Mouse (Mus musculus): ENCODE measurements around the gene Letmd1. TPM values are rescaled to one million over a fixed set of nuclear protein-coding genes. Genes with fewer than 3 reads are reported as not detected.
"Not testable (repeated sequence)": the region's sequence is repeated elsewhere in the genome, so short reads cannot be mapped to it uniquely, and the experiment has no call there.

Gene Letmd1
- 56.7 and 62.5 TPM in 2 replicates for polyA plus RNA-seq (2014; fragmentation: Nextera tagmentation; extraction: Ambion mirVana)

DNA sequence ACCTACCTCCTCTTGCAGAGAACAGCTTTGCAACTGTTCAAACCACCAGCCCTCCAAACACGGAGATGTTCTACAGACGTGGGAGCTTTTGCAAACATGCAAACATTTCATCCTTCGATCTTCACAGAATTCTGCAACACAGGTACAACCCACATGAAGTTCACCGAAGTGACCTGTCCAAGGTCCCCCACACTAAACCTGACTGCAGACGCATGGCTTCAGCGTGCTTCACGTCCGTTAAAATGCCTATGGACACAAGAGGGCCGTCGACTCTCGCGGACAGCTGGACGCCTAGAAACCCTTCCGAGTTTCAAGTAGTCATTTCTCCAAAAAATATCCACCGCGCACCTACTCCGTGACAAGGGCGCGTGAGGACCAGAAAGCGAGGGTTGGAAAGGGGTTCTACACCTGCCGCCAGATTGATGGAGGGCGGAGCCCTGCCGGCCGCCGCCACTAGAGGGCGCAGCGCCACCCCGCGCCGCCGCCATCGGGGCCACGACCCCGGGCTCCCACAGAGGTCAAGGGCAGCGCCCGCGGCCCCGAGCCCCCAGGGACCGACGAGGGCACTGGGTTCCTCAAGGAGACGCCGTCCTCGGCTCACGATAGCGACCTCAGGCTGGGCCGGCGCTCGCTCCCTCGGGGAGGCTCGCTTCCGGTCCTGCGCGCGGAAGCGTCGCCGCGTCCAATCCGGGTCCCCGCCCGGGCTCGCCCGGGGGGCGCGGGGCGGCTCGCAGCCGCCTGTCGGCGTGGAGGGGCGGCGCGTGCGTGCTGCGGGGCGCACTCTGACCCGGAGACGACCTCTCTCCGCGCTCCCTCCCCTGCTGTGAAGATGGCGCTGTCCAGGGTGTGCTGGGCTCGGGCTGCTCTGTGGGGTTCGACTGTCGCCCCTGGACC lies at the start of gene Letmd1:
Letmd1 (plus strand) TSS at position 729 of the 894 bp plus-strand sequence.
- Histone ChIP-seq H3K4me3 (ENCODE audit: low read depth, low read length) (peak within 1 kb of the TSS; percentile 78), H3K4me1 (ENCODE audit: control insufficient read depth, insufficient read depth, low read length) (peaks cover 20% of the 10 kb centered on the region), H3K9me3 (ENCODE audit: control insufficient read depth, low read length) (no peaks in the 10 kb centered on the region), H3K9ac (replicated peaks; ENCODE audit: low read depth, low read length) (peak within 1 kb of the TSS; percentile 70), H3K27me3 (ENCODE audit: control insufficient read depth, insufficient read depth, low read length) (no peaks in the 10 kb centered on the region), H3K36me3 (ENCODE audit: control insufficient read depth, insufficient read depth, low read length) (peaks cover 14% of the 10 kb centered on the region), H3K4me2 (ENCODE audit: low read depth, low read length) (peak within 1 kb of the TSS; percentile 94), H3K27ac (ENCODE audit: low read depth, low read length) (peak within 1 kb of the TSS; percentile 81)
- 2% methylated on average over 78 of the region's 84 CpGs for WGBS
- peak; percentile 95 for ATAC-seq (ENCODE audit: low read depth)

DNA sequence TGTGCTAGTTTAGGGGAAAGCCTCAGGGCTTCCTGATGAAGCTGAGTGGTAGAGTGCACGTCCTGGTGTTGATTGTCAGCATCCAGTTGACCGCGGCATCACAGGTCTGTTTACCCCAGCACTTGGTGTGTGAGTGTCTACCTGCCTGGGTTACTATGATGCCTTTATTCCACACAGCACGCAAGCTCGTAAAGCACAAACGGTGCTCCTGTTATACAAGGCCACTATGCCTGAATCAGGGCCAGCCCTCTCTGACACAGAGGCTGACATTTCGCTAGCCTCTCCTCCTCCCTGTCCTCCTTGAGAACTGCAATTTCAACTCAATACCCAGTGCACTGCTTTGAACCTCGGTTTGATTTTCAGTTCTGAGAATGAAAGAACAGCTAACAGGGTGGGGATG lies 49.5 kb upstream of the Letmd1 start:
- no peak overlapping the region for H3K4me3 ChIP-seq (ENCODE audit: low read depth, low read length)
- peaks cover 17% of the 10 kb centered on the region for H3K4me1 ChIP-seq (ENCODE audit: control insufficient read depth, insufficient read depth, low read length)
- ATAC-seq (ENCODE audit: low read depth) = no peak
- peaks cover 2% of the 10 kb centered on the region; the same call in 1 of the 2 replicates for H3K27me3 ChIP-seq (ENCODE audit: control insufficient read depth, insufficient read depth, low read length)
- WGBS = 68% methylated on average over 8 of the region's 8 CpGs
- H3K27ac ChIP-seq (ENCODE audit: low read depth, low read length) = no peak overlapping the region
- no peak overlapping the region for H3K4me2 ChIP-seq (ENCODE audit: low read depth, low read length)
- H3K9ac ChIP-seq (replicated peaks; ENCODE audit: low read depth, low read length) = no peak overlapping the region
- no peaks in the 10 kb centered on the region for H3K36me3 ChIP-seq (ENCODE audit: control insufficient read depth, insufficient read depth, low read length)
- no peaks in the 10 kb centered on the region for H3K9me3 ChIP-seq (ENCODE audit: control insufficient read depth, low read length)

DNA sequence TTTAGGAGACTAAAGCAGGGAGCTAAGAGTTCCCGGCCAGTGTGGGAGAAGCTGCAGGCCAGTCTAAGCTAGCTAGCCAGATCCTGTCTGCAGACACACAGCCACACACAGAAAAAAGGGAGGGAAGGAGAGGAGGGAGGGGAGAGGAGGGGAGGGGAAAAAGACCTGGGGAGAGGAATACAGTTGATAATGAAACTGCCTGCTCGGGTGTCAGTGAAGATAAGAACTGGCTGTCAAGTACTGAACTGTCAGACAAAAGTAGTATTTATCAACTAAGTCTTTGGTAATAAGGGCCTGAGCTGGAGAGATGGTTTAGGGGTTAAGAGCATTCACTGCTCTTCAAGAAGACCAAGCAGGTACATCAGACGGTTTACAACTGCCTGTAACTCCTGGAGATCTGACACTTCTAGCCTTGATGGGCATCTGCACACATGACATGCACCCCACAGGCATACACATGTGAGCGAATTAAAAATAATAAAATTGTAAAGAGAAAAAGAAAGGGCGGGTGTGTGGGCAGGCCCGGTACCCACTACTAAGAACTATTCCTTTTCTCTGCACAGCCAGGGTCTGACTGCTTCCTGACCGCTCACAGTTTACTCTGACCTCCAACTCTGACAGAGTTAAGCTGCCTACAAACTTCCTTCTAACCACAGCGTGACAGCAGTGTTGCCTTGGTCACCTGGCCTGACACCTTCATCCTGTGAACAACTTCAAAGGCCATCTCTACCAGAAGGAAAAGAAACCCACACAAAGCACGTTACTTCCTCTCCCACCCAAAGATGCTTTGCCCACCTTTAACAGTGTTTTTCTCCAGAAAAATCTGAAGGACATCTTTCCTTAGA lies 48.7 kb upstream of the Letmd1 start:
- Histone ChIP-seq H3K36me3 (ENCODE audit: control insufficient read depth, insufficient read depth, low read length) (no peaks in the 10 kb centered on the region), H3K9me3 (ENCODE audit: control insufficient read depth, low read length) (no peaks in the 10 kb centered on the region), H3K4me2 (ENCODE audit: low read depth, low read length) (no peak overlapping the region), H3K27ac (ENCODE audit: low read depth, low read length) (no peak overlapping the region), H3K4me3 (ENCODE audit: low read depth, low read length) (no peak overlapping the region), H3K27me3 (ENCODE audit: control insufficient read depth, insufficient read depth, low read length) (peaks cover 7% of the 10 kb centered on the region), H3K9ac (replicated peaks; ENCODE audit: low read depth, low read length) (no peak overlapping the region), H3K4me1 (ENCODE audit: control insufficient read depth, insufficient read depth, low read length) (peaks cover 17% of the 10 kb centered on the region)
- no peak for ATAC-seq (ENCODE audit: low read depth)
- 65% methylated on average over 9 of the region's 9 CpGs for WGBS

DNA sequence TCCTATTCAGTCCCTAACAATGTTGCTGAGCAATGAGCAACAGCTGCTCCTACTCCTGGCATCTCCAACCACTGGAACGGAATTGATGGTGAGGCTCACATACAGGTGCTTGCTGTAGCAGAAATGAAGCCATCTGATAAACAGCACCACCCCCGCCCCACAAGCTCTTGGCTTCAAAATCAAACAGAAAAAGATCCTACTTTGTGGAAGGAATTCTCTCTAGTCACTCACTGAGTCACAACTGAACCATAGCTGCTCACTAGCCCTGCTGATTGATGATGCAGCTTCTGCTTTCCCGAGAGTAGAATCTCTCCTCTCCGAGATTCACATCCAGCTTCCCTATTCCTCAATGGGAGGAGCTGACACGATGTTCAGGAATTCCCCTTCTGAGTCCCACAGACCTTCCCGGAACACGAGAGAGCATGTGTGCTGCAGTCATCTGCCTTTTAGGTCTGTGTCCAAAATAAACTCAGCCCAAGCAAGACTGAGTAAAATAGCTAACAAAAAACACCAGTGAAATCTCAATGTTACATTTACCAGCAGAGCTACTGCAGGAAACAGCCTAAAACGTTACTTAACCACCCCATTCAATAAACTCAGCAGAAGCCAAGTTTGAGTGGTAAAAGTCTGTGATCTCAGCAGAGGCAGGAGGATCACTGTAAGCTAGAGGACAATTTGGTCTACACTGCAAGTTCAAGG lies 47.6 kb upstream of the Letmd1 start:
- H3K4me1 ChIP-seq (ENCODE audit: control insufficient read depth, insufficient read depth, low read length) = peaks cover 17% of the 10 kb centered on the region
- peak overlapping the region; percentile 21; the same call in 1 of the 2 replicates for H3K9ac ChIP-seq (replicated peaks; ENCODE audit: low read depth, low read length)
- H3K4me2 ChIP-seq (ENCODE audit: low read depth, low read length) = peak overlapping the region; percentile 78
- 47% methylated on average over 8 of the region's 8 CpGs for WGBS
- peak overlapping the region; percentile 96; the same call in 1 of the 2 replicates for H3K4me3 ChIP-seq (ENCODE audit: low read depth, low read length)
- no peak overlapping the region for H3K27ac ChIP-seq (ENCODE audit: low read depth, low read length)
- peaks cover 10% of the 10 kb centered on the region for H3K27me3 ChIP-seq (ENCODE audit: control insufficient read depth, insufficient read depth, low read length)
- no peak for ATAC-seq (ENCODE audit: low read depth)
- no peaks in the 10 kb centered on the region for H3K36me3 ChIP-seq (ENCODE audit: control insufficient read depth, insufficient read depth, low read length)
- no peaks in the 10 kb centered on the region for H3K9me3 ChIP-seq (ENCODE audit: control insufficient read depth, low read length)

DNA sequence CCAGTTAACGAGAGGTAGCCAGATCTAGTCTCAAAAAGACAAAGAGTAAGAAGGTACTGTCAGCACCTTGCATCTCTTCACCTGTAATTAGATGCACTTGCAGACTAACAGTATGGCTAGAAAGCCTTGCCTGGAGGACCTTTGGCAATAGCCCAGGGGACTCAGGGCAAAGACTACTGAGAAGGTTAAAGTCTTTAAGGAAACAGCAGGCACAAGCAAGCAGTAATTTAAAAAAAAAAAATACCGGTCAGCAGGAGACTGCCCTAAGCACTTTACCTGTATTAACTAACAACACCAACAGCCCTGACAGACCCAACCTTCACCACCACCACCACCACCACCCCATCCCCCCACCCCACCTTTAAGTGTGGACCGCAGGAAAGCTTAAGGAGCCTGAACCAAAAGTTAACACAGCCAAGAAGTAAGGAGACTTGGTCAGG lies 47.0 kb upstream of the Letmd1 start, which contains the start of gene Gm5475:
Gm5475 (plus strand) TSS at position 390 of the 440 bp plus-strand sequence.
- H3K36me3 ChIP-seq (ENCODE audit: control insufficient read depth, insufficient read depth, low read length); H3K9me3 ChIP-seq (ENCODE audit: control insufficient read depth, low read length); ATAC-seq (ENCODE audit: low read depth); H3K27me3 ChIP-seq (ENCODE audit: control insufficient read depth, insufficient read depth, low read length): not testable (repeated sequence)
- Histone ChIP-seq H3K27ac (ENCODE audit: low read depth, low read length) (peak within 1 kb of the TSS; percentile 39; the same call in 1 of the 2 replicates), H3K4me2 (ENCODE audit: low read depth, low read length) (peak within 1 kb of the TSS; percentile 78), H3K9ac (replicated peaks; ENCODE audit: low read depth, low read length) (peak within 1 kb of the TSS; percentile 94), H3K4me3 (ENCODE audit: low read depth, low read length) (peak within 1 kb of the TSS; percentile 96), H3K4me1 (ENCODE audit: control insufficient read depth, insufficient read depth, low read length) (peaks cover 17% of the 10 kb centered on the region)
- 39% methylated on average over 3 of the region's 3 CpGs for WGBS

DNA sequence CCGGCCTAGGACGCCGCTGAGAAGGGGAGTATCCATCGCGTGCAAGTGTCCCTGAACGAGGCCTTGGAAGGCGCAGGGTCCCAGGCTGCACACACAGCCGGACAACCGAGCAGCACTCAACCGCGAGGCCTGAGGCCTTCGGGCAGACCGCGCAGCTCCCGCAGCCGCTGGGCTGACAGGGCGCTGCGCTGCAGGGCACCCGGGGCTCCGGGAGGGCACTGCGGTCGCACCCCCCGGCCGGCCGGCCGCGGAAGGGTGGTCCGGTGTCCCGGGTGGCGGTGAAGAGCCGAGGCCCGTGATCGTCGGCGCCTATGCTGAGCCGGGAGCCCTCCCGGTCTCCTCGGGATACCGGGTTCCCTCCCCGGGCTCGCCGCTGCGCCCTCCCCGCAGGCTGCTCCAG lies 46.3 kb upstream of the Letmd1 start:
- under 1% methylated on average over 41 of the region's 44 CpGs for WGBS
- peak overlapping the region; percentile 39; the same call in 1 of the 2 replicates for H3K27ac ChIP-seq (ENCODE audit: low read depth, low read length)
- H3K4me3 ChIP-seq (ENCODE audit: low read depth, low read length) = peak overlapping the region; percentile 96
- no peaks in the 10 kb centered on the region for H3K9me3 ChIP-seq (ENCODE audit: control insufficient read depth, low read length)
- H3K4me2 ChIP-seq (ENCODE audit: low read depth, low read length) = peak overlapping the region; percentile 78
- ATAC-seq (ENCODE audit: low read depth) = peak; percentile 58
- H3K36me3 ChIP-seq (ENCODE audit: control insufficient read depth, insufficient read depth, low read length) = no peaks in the 10 kb centered on the region
- H3K27me3 ChIP-seq (ENCODE audit: control insufficient read depth, insufficient read depth, low read length) = peaks cover 10% of the 10 kb centered on the region
- peak overlapping the region; percentile 94 for H3K9ac ChIP-seq (replicated peaks; ENCODE audit: low read depth, low read length)
- peaks cover 17% of the 10 kb centered on the region for H3K4me1 ChIP-seq (ENCODE audit: control insufficient read depth, insufficient read depth, low read length)

DNA sequence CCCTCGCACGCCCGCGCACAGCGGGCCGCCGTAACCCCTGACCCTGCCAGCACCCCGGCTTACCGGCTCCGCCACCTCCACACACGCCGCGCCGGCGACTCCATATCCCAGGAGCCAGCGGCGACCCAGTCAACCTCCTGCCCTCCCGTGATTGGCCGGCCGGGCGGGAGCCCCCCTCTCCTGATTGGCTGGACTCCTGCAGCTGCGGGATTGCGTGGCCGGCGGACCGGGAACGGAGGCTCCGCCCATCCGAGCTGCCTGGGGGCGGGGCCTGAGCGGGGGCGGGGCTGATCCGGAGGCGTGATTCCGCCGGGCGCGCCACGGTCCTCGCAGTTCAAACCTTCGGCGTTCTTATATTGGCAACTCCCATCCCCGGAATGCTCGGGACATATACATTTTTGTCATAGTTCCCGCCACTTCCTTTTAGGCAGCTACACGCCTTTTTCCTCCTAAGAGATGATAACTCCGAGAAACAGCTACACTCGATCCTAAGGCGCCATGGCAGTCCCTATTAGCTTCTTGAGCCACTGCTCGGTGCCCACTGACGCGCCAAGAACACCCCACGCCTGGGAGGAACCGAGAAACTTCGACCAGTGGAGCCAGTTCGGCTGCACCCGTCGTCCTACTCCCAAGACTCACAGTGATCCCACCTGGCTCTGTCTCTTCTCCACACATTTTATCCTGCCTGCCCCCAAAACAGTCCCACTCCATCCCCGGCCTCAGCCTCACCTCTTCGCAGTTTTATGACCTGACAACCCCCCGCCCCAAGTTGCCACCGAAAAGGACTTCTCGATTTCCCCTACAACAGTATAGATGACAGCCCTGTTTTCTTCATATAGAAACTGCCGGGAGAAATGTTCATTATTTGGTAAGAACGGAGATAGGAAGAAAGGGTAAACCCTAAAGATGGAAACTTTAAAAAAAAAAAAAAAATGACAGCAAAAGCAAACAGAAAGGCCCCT lies 45.6 kb upstream of the Letmd1 start:
- Histone ChIP-seq H3K9me3 (ENCODE audit: control insufficient read depth, low read length) (no peaks in the 10 kb centered on the region), H3K4me3 (ENCODE audit: low read depth, low read length) (peak overlapping the region; percentile 96), H3K36me3 (ENCODE audit: control insufficient read depth, insufficient read depth, low read length) (no peaks in the 10 kb centered on the region), H3K27ac (ENCODE audit: low read depth, low read length) (peak overlapping the region; percentile 39; the same call in 1 of the 2 replicates), H3K4me1 (ENCODE audit: control insufficient read depth, insufficient read depth, low read length) (peaks cover 17% of the 10 kb centered on the region), H3K4me2 (ENCODE audit: low read depth, low read length) (peak overlapping the region; percentile 78), H3K9ac (replicated peaks; ENCODE audit: low read depth, low read length) (peak overlapping the region; percentile 94), H3K27me3 (ENCODE audit: control insufficient read depth, insufficient read depth, low read length) (peaks cover 10% of the 10 kb centered on the region)
- under 1% methylated on average over 60 of the region's 65 CpGs for WGBS
- ATAC-seq (ENCODE audit: low read depth) = peak; percentile 98
